Mouse (Mus musculus): ENCODE data around the gene Gm853.

Gm853 gene

DNA sequence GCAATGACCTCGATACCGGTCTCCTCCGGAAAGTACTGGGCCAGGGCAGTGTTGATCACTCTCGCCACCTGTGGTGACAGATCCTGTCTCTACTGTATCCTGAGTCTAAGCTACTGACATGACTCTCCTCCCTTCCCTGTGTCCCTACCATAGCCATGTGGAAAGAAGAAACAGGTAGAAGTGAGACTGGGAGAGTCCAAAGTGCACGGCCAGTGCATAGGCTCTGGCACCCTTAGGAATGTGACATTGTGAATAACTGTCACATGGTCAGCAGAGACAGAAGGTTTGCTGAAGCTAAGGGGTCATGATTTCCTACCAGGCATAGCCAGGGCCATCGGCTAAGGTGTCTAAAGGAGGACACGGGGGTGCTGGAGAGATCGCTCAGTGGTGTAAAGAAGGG is 6.8 kb downstream of the Gm853 start:
- no peak for DNase-seq (ENCODE audit: low spot score in 2 of 2)

DNA sequence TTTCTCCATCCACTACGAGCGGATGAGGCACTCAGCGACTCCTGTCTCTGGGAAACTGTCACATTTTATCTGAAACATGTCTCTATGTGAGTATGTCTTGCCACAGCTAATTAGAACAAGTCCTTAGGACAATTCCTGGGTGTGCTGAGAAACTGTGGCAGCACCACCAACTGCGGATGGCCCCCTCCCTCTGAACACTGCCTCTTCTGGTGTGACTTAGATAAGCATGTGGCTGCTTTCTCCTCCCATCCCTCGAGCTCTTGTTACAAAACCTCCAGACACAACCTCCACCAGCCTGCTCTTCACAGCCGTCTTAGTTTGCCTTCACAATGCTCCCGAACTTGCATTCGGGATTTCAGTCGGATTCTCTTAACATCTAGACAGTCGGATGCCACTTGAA is 8.3 kb downstream of the Gm853 start:
- DNase-seq (ENCODE audit: low spot score in 2 of 2): no peak

DNA sequence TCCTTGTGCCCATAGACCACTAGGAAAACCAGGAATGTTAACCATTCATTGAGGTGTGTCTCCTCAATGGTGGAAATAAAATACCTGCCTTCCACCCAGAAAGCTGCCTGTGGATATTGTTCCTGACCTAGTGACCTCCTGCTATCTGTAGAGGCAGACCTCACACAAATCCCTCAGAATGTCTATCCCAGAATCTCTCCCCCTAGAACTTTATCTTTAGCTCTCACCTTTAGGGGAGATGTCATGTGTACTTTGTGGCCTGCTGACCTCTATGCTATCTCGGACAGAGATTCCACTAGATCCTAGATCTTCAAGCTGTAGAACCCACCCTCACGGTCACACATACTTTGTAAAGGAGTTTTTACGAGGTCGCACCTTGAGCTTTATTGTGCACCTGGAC is 9.0 kb downstream of the Gm853 start:
- DNase-seq (ENCODE audit: low spot score in 2 of 2): no peak

DNA sequence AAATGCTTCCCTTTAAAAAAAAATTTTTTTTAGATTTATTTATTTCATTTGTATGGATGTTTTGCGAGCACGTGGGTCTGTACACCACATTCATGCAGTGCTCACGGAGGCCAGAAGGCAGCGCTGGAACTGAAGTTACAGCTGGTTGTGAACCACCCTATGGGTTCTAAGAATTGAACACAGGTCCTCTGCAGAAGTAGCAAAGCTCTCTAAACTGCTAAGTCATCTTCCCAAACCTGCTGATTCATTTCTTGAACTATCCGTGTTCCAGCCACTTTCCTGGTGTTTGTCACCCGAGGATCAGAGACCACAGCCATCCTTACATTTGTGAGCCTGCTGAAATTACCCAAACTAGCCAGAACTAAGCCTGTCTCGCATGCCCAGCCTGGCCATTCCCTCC is 9.8 kb downstream of the Gm853 start:
- no peak for DNase-seq (ENCODE audit: low spot score in 2 of 2)

DNA sequence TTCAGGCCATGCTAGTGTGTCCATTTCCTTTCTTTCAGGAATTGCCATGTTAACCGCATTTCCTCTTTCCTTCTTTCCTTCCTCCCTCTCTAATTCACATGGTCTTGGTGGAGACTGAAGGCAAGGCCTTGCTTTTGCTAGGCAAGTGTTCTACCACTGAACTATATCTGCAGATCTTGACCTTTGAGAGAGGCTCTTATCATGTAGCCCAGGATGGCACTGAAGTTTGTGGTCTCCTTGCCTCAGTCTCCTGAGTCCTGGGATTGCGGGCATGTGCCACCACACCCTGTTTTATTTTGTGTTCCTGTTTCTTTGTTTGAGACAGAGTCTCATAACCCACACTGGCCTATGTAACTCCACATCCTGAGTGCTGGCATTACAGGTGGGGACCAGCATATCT is 10.3 kb downstream of the Gm853 start:
- no peak for DNase-seq (ENCODE audit: low spot score in 2 of 2)

DNA sequence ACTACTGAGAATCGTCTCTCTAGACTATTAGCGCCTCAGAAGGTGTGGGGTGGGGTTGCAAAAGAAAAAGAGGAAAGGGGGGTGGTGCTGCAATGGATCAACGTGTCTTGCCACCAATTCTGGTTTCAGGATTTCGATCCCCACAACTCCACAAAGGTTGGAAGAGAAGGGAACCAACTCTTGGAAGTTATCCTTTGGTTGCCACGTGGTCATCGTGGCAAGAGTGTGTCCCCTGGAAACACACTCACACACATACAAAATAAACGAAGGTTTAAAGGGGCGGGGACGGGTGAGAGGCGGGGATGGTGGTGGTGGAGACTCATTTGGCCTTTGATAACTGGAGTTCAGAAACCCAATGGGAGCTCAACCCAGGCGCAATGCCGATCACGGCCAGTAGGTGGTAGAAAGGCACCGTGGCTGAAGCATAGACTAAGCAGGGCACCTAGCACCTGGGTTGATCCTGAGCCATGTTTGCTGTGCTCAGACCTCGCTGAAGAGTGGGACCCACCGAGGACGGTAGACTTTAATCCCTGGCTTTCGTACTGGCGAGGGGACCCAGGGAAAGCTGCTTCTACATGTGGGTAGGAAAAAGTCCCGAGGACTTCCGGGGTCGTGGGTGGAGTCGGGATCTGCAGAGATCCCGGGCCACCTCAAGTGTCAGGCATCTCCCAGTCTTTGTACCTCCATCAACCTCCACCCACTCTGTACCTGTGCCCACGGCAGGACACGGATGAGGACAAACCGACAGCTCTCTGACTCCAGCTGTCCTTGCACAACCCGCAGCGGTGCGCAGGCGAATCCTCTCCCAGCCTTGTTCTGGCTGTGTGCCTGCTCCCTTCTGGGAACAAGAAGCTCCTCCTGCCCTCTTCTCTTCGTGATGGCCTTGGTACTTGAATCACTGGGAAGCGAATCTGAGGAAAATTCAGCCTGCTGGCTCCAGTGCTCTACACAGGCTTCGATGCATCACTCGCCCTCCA is 23.2 kb downstream of the Gm853 start:
- peak; percentile 92 to 94 for DNase-seq (ENCODE audit: low spot score in 2 of 2)

DNA sequence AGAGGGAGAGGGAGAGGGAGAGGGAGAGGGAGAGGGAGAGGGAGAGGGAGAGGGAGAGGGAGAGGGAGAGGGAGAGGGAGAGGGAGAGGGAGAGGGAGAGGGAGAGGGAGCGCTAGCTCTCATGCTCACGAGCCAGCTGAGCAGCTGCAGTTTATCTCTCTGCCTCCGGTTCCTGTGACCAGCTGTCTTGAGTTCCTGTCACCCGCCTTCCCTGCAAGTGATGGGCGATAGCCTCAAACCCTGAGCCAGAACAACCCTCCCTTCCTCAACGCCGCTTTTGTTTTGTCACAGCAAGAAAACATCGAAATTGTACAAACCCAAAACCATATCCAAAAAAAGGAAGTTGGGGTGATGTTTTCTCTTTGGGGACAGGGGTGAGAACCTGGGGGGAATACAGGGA is 25.7 kb downstream of the Gm853 start:
- no peak for DNase-seq (ENCODE audit: low spot score in 2 of 2)

DNA sequence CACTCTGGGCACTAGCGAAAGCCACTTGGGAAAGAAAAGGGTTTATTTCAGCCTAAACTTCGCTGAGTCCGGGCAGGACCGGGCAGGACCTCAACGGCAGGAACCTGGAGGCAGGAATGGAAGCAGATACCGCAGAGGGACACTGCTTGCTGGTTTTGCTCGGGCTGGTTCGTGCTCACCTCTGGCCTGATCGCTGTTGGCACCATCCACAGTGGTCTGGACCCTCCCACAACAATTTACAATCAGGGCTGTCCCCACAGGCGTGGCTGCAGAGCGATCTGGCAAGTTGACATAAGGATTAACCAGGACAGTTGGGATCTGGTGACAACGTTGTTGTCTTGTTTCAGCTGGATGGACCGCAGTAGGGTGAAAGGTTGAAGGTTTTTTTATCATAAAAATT is 26.3 kb downstream of the Gm853 start:
- no peak for DNase-seq (ENCODE audit: low spot score in 2 of 2)

DNA sequence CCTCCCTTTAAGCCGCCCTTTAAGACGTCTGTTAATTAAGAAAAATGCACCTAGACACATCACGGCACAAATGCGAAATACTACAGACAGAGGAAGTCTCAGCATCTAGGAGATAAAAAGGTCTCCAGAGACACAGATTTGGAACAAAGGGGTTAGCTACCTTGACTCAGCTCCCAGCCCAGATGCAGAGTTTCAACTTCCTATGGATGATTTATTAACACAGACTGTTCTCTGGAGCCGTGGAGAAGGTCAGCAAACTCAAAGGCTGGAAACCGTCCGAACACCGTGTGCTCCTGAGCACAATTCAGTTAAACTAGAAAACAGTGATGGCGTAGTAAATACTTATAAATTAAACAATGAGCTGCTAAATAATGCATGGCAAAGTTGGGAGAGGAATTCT is 29.9 kb downstream of the Gm853 start:
- no peak for DNase-seq (ENCODE audit: low spot score in 2 of 2)

DNA sequence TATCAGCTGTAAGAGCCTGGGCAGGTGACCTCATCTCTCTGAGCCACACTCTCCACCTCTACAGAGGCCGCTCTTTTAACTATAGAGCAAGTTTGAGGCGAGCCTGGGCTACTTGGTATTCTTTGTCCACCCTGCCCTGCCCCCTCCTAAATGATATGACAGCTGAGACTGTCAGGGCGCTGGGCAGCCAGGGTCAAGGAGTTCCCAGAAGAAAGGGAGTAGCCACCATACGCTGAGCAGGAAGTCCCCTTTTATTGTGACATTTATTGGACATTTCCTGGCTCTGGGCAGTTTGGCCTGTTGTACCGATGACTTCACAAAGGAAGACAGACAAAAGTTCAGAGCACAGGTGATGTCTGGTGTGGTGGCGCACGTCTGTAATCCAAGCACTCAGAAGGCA is 32.6 kb downstream of the Gm853 start:
- no peak for DNase-seq (ENCODE audit: low spot score in 2 of 2)

DNA sequence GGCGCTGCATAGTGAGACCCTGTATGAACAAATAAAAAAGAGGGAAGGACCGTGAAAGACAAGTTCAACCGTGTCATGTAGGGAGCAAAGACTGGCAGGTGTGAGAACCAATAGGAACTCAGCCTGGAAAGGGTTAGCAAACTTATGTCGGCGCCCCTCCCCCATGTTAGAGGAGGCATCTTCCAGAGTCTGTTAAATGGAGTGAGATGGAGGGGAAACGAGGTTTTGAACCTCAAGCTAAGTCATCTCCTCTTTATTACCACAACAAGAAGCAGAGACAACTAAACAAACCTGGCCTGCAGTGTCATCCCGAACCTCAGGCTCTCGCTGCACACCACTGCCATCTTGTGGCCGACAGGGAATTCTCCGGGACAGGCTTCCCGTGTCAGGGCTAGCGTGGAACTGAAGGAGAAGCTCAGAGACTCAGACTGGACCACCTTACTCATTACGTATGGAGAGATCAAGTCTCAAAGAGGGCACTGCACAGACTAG is 33.3 kb downstream of the Gm853 start:
- peak; percentile 85 to 88 for DNase-seq (ENCODE audit: low spot score in 2 of 2)

DNA sequence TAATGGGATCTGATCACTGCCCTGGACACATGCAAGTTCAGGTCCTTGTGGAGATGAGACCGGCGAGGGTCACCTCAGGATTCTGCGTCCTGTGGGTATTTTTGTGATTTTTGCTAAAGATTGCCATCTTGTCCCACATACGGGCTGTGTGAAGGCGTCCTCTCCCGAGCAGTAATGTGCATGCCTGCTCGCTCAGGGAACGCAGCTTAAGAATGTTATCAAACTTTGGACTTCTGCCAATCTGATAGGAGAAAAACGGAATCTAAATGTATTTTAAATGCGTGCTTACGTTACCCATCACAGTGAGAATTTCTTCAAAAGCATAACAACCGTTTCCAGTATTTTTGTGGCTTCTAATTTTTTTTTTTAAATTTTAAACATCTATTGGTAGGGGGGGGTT is 35.3 kb downstream of the Gm853 start:
- no peak for DNase-seq (ENCODE audit: low spot score in 2 of 2)

DNA sequence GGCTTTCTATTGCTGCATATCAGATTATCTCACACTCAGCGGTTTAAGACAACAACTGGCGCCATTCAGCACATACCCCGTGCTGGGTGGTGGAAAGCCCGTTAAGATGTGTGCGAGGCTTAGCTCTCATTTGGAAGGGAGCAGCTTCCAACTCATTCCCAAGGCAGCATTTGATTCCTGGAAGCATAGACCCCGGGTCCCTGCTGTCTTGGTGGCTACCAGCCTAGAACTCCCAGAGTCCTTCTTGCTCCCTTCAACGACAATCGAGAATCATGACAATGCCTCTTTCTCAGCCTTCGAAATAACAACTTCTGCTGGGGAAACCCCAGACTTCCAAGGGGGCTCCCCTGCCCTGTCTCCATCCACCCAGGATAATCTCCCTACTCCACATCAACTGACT is 35.8 kb downstream of the Gm853 start:
- DNase-seq (ENCODE audit: low spot score in 2 of 2): no peak

DNA sequence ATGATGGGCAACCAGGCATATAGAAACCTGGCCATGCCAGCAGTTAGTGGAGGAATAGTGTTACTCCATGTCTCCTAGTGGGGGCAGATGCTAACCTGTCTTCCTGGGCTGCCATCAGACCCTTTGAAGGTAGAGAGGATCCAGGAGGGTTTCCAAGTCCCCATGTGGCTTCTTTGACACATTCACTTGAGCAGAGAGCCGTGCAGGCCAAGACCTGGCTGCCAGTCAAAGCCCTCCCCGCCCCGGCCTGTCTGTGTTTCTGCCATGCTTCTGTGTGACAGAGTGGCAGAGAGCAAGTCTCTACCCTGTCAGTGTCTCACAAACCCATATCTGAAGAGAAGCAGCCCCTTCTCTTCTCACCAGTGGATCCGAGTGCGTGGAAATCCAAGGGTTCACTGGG is 38.3 kb downstream of the Gm853 start:
- DNase-seq (ENCODE audit: low spot score in 2 of 2): no peak

DNA sequence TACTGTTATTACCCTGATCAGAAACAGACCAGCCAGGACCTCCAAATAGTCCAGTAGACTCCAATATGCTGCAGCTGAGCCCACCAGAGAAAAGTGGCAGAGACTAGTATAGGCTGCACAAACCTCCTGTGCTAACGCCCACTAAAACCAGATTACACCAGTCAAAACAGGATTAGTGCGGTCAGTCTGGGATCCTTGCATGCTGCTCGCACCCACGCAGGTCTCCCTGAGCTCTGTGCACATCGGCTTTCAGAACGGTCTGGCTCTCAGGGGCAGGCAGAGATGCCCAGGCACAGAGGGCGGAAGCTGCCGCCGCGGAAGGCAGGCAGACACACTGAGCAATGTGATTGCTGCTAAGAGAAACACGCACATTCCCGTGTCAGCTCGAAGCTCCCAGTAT is 39.2 kb downstream of the Gm853 start:
- DNase-seq (ENCODE audit: low spot score in 2 of 2): no peak

DNA sequence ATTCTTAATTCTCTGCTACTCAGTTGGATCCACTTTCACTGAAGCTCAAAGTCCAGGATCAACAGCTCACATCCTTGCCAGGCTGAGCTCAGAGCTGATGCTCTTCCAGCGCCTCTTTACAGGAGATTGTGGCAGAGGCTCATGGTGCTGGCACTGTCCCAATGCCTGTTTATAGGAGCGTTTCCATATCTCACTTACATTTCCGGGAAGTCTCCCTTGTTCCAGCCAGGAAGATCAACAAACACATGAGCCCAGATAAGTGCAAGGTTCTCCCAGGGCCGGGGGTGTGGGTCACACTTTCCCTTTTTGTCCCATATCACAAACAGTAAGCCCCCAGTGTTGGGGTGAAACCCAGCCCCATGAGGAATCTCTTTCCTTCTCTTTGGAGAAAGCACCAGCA is 40.3 kb downstream of the Gm853 start:
- no peak for DNase-seq (ENCODE audit: low spot score in 2 of 2)

DNA sequence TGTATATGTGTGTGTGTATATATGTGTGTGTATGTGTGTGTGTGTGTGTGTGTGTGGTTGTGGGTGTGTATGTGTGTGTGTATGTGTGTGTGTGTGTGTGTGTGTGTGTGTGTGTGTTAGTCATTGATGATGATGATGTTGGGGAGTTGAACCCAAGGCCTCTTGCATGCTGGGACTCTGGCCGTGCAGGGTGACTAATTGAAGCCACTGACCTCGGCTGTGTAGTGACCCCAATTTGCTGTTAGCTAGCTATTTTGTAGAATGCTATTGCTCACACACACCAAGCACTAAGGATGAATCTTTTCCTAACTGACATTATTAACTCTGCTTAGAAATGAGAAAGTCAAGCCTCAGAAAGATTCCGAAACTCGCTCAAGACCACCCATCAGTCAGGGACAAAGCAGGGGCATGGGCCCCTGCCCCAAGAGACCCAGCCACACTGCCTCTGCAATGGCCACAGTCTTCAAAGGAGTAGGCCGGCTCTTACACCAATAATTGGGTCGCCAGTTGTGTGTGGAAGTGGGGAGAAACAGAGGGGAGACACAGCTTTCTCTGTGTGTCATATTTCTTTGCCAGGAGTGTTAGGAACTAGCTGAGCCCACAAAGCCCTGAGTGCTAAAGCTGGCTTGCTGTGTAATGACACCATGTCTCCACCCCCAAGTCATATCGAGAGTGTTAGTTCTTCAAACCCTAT is 41.1 kb downstream of the Gm853 start:
- DNase-seq (ENCODE audit: low spot score in 2 of 2): no peak

DNA sequence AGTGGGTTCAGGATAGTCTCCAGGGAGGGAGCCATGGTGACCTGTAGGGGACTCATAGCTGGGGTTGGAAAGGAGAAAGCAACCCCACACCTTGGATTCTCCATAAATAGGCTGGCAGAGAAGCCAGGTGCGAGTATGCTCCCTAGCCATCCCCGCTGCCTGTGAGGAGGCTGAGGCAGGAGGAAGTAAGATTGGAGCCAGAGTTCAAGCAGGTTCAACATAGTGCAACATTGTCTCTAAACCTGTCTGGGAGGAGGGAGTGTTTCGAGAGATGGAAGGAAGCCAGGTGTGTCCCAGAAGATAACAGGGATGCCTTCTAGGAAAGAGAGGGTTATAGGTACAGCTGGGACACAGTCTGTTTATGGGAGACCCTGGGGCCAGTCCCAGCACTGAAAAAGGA is 42.3 kb downstream of the Gm853 start:
- DNase-seq (ENCODE audit: low spot score in 2 of 2): no peak

DNA sequence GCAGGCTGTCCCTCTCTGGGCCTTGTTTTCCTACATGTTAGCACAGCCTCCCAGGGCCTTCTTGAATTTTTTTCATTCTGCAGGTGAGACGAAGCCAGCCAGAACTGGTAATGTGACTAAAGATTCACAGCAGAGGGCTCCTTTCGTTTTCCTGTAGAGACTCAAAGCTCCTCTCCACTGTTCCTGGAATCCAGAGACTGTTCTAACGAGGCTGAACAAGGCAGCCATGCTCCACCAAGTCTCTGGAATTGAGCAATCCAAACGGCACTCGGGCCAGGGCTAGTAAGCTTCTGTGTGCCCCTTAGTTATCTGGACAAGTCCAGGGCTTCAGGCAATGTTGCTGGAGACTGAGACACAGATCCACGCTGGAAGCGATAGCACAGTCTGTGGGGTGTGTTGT is 44.7 kb downstream of the Gm853 start:
- no peak for DNase-seq (ENCODE audit: low spot score in 2 of 2)

DNA sequence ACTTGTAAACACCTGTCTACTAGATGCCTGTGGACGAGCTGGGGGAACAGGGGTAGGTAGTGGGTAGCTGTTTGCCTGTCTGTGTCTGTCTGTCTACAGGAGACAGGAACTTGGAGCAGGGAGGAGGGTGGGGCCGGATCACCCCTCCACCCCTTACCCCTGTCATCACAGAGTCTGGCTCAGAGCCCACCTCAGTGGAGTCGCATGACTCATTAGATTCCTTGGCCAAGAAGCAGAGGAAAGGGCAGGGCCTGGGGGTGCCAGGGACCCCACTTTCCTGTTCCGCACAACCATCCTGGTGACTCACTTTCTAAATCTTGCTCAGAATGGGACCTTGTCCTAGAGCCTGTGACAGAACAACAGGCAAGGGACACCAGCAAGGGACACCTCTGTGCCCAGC is 45.1 kb downstream of the Gm853 start:
- DNase-seq (ENCODE audit: low spot score in 2 of 2): no peak

DNA sequence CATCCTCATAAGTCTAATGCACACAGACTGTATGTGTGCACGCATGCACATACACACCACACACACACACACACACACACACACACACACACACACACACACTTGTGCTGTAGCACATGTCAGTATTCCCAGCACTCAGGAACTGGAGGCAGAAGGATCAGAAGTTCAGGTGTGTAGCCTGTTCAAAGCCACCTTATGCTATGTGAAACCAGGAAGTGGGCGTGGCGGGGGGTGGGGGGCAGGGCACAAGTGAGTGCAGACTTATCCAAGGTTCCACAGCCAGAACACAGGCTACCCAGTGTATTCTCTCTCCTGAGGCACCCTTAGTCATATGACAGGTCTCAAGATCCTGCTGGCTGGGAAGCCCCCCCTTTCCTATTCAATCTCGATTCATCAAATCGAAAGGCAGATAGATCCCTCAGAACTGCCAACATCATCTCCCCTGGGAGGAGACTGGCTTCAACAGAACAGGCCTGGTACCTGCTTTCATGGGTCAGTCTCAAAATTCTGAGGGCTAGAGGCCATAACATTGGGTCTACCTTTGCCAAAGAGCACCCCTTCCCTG is 46.0 kb downstream of the Gm853 start:
- no peak for DNase-seq (ENCODE audit: low spot score in 2 of 2)

DNA sequence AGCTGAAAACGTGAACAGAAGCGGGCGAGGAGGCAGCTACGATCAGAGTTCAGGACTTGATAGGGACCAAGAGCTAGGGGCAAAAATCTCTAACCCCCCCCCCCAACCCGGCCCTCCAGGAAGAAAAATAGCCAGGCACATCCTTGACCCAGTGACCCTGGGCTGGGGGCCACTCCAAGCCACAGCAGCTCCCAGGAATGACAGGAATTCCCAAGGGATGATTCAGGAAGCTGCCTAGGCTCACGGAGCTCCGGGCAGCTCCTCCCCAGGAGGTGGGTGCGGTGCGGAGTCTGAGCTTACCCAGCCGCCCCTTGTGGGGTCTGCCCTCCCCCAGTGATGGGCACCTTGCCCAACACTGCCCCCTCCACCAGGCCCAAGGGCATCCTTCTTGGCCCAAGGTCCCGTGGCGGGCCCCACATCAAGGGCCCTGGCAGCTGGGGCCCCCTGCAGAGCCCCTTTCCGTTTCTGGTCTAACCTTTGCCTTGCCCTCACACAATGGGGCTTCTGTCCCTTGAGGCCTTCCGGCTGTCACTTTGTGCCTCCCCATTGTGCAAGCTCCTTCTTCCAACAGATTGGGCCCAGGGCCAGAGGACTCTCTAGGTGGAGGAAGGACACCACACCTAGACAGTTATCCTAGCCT is 47.0 kb downstream of the Gm853 start, which contains the start of gene Tinagl1:
Gene Tinagl1, minus strand, starts transcription at position 51 of the 640 bp plus-strand sequence.
- DNase-seq (ENCODE audit: low spot score in 2 of 2): no peak
